Mouse (Mus musculus) ES-Bruce4 (cell line): ENCODE data around the gene Nrxn1.

Source experiments
- CTCF ChIP-seq: IDR thresholded peaks from one replicate; pipeline ENCODE4 v1.8.1; 2011; ENCODE audit warnings: low read depth, low read length
- POLR2A ChIP-seq: IDR thresholded peaks from one replicate; pipeline ENCODE4 v1.8.1; 2011; ENCODE audit warnings: low read length; ENCODE audit not compliant: insufficient read depth

DNA sequence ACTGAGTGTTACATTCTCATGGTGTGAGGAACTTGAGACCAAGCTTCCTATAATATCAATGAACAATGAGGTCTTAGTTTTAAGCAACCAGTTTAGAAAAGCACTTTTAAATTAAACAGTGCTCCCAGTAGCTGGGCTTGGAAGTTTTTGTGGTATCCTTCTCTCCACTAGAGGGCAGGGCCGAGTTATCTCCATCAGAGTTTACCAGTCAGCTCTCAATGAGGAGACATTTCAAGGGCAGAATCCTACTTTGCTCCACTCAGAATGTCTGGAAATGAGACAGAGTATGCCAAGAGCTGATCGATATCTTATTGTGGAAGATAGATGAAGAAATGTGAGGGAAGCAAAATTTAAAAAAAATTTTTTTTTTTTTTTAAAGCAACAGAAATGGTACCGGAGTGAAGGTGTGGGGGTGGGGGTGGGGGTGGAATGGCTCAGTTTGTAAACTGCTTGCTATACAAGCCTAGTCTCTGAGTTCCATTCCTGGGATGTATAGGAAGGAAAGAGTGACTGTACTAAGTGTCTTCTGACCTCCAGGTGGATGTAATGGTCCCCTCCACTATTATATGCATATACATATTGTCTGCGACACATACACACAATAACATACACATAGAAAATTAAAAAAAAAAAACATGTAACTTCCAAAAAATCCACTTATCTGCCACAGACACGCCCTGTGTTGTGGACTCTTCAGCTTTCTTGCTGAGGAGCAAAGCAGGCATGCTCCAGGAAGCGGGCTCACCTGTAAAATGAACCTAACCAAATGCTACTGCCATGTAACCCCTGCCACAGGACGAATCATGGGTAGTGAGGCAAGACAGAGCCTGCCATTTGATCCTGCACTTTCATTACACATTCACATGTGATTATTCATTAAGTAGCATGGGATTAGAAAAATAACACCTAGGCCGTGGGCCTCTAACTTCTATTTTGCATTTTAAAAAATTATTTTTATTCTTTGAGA, 283.4 kb downstream of the Nrxn1 start:
- TF ChIP-seq CTCF (no peak), POLR2A (no peak)
